Mouse (Mus musculus) B cell, adult 62 days (primary cell): ENCODE data around the gene Olfr165. TPM values are rescaled to one million over a fixed set of nuclear protein-coding genes. Genes with fewer than 3 reads are reported as not detected.

ENCODE experiments used
- total RNA-seq: library from RNA; stranded (reverse); gene quantifications from 4 replicates; pipeline ENCODE4 v1.2.4, GENCODE M21; 2023

Gene Olfr165
- not detected in 4 replicates for total RNA-seq

DNA sequence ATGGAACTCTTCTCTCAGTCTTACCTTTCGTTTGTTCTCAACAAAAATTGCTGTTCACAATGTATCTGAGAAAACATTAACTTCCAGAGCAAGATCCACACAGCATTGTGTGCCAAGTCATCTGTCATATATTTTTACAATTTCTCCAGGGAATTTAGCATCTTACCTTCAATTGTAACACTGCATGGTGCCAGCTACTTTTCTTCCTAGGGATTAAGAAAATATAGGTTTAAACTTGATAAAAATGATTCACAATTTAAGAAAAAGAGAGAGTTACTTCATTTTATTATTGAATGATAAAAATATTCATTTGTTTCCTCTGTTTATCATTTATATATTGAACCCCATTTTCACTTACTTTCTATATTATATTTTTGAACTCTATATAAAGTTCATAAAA is at the start of gene Olfr165:
Gene Olfr165, minus strand, starts transcription at position 101 of the 400 bp plus-strand sequence.

Other genes with a start within 250 kb of the Olfr165 start
- not detected in 4 replicates for gene Olfr164, start 109.1 kb downstream of the Olfr165 start, total RNA-seq
- 0.30 to 0.95 TPM (median 0.63 TPM) in 4 replicates for gene Olfr166, start 60.6 kb upstream of the Olfr165 start, total RNA-seq
- not detected in 4 replicates for gene Olfr167, start 99.1 kb upstream of the Olfr165 start, total RNA-seq
- not detected in 4 replicates for gene Olfr168, start 112.4 kb upstream of the Olfr165 start, total RNA-seq
- not detected in 4 replicates for gene Olfr169, start 148.7 kb upstream of the Olfr165 start, total RNA-seq
- not detected in 4 replicates for gene Olfr170, start 188.7 kb upstream of the Olfr165 start, total RNA-seq
- gene Olfr171, start 206.8 kb upstream of the Olfr165 start, total RNA-seq = not detected in 4 replicates